Mouse (Mus musculus): Measurements from ENCODE around the gene Gnb5. TPM values are rescaled to one million over a fixed set of nuclear protein-coding genes. Genes with fewer than 3 reads are reported as not detected.
A peak's percentile ranks its signal among the peaks of the same experiment; 100 is the strongest.
"Not testable (repeated sequence)": the region's sequence is repeated elsewhere in the genome, so short reads cannot be mapped to it uniquely, and the experiment has no call there.

Gnb5 gene
- polyA plus RNA-seq, 1 experiment from 2014 or later, result 29.3 TPM

- Histone ChIP-seq H3K9me3 (replicated peaks) (no peaks in the 10 kb centered on the region), H3K27ac (replicated peaks) (no peak overlapping the region), H3K36me3 (peaks cover 62% of the 10 kb centered on the region), H3K27me3 (ENCODE audit: low read depth, poor library complexity, severe bottlenecking) (no peaks in the 10 kb centered on the region), H3K4me1 (no peaks in the 10 kb centered on the region), H3K4me3 (no peak overlapping the region)
- DNase-seq (ENCODE audit: low spot score), result no peak
- 92% methylated on average over 4 of the region's 4 CpGs for WGBS
Measured at GRCm38 (mm10) chr9:75342433-75342832, 36.3 kb downstream of the Gnb5 start.

GRCm38 (mm10) chr9:75347458-75347857 is 41.4 kb downstream of the Gnb5 start, which contains the start of gene Bcl2l10:
Gene Bcl2l10 (plus strand): TSS chr9:75347758.
- Histone ChIP-seq H3K4me3 (no peak within 1 kb of the TSS), H3K4me1 (no peaks in the 10 kb centered on the region), H3K36me3 (peaks cover 32% of the 10 kb centered on the region), H3K27ac (replicated peaks) (no peak within 1 kb of the TSS), H3K9me3 (replicated peaks) (no peaks in the 10 kb centered on the region), H3K27me3 (ENCODE audit: low read depth, poor library complexity, severe bottlenecking) (no peaks in the 10 kb centered on the region)
- WGBS, result 93% methylated on average over 5 of the region's 5 CpGs
- DNase-seq (ENCODE audit: low spot score), result no peak

GRCm38 (mm10) chr9:75348066-75348465 is 42.0 kb downstream of the Gnb5 start:
- 93% methylated on average over 17 of the region's 17 CpGs for WGBS
- no peak for DNase-seq (ENCODE audit: low spot score)
- Histone ChIP-seq H3K9me3 (replicated peaks) (no peaks in the 10 kb centered on the region), H3K36me3 (peaks cover 26% of the 10 kb centered on the region), H3K27me3 (ENCODE audit: low read depth, poor library complexity, severe bottlenecking) (no peaks in the 10 kb centered on the region), H3K4me1 (no peaks in the 10 kb centered on the region), H3K4me3 (no peak overlapping the region), H3K27ac (replicated peaks) (no peak overlapping the region)

- H3K4me1 ChIP-seq, result no peaks in the 10 kb centered on the region
- no peaks in the 10 kb centered on the region for H3K27me3 ChIP-seq (ENCODE audit: low read depth, poor library complexity, severe bottlenecking)
- 65% methylated on average over 3 of the region's 3 CpGs for WGBS
- no peaks in the 10 kb centered on the region for H3K9me3 ChIP-seq (replicated peaks)
- no peak overlapping the region for H3K27ac ChIP-seq (replicated peaks)
- peaks cover 21% of the 10 kb centered on the region for H3K36me3 ChIP-seq
- H3K4me3 ChIP-seq, result no peak overlapping the region
- DNase-seq (ENCODE audit: low spot score), result no peak
Measured at GRCm38 (mm10) chr9:75348641-75349040, 42.6 kb downstream of the Gnb5 start.

- Histone ChIP-seq H3K4me1 (no peaks in the 10 kb centered on the region), H3K9me3 (replicated peaks) (no peaks in the 10 kb centered on the region), H3K27me3 (ENCODE audit: low read depth, poor library complexity, severe bottlenecking) (no peaks in the 10 kb centered on the region), H3K36me3 (peaks cover 1% of the 10 kb centered on the region; the same call in 1 of the 2 replicates), H3K4me3 (no peak overlapping the region), H3K27ac (replicated peaks) (no peak overlapping the region)
- WGBS, result 77% methylated on average over 8 of the region's 8 CpGs
- no peak for DNase-seq (ENCODE audit: low spot score)
Measured at GRCm38 (mm10) chr9:75353094-75353493, 47.0 kb downstream of the Gnb5 start.

- no peaks in the 10 kb centered on the region for H3K27me3 ChIP-seq (ENCODE audit: low read depth, poor library complexity, severe bottlenecking)
- H3K9me3 ChIP-seq (replicated peaks), result no peaks in the 10 kb centered on the region
- 96% methylated on average over 4 of the region's 4 CpGs for WGBS
- no peak overlapping the region for H3K27ac ChIP-seq (replicated peaks)
- H3K36me3 ChIP-seq, result no peaks in the 10 kb centered on the region
- no peak for DNase-seq (ENCODE audit: low spot score)
- no peak overlapping the region for H3K4me3 ChIP-seq
- H3K4me1 ChIP-seq, result no peaks in the 10 kb centered on the region
Measured at GRCm38 (mm10) chr9:75355783-75356182, 49.7 kb downstream of the Gnb5 start.

- Histone ChIP-seq H3K36me3 (no peaks in the 10 kb centered on the region), H3K4me3 (no peak overlapping the region), H3K27me3 (ENCODE audit: low read depth, poor library complexity, severe bottlenecking) (no peaks in the 10 kb centered on the region), H3K27ac (replicated peaks) (no peak overlapping the region), H3K4me1 (no peaks in the 10 kb centered on the region), H3K9me3 (replicated peaks) (no peaks in the 10 kb centered on the region)
- DNase-seq (ENCODE audit: low spot score), result no peak
- 83% methylated on average over 9 of the region's 9 CpGs for WGBS
Measured at GRCm38 (mm10) chr9:75357087-75357654, 51.1 kb downstream of the Gnb5 start.

- WGBS, result 50% methylated on average over 5 of the region's 5 CpGs
- Histone ChIP-seq H3K36me3 (no peaks in the 10 kb centered on the region), H3K4me3 (no peak overlapping the region), H3K4me1 (no peaks in the 10 kb centered on the region), H3K27me3 (ENCODE audit: low read depth, poor library complexity, severe bottlenecking) (no peaks in the 10 kb centered on the region), H3K27ac (replicated peaks) (no peak overlapping the region), H3K9me3 (replicated peaks) (no peaks in the 10 kb centered on the region)
- DNase-seq (ENCODE audit: low spot score), result peak; percentile 67
Measured at GRCm38 (mm10) chr9:75361699-75362098, 55.6 kb downstream of the Gnb5 start.

GRCm38 (mm10) chr9:75362201-75362600 is 56.1 kb downstream of the Gnb5 start:
- Histone ChIP-seq H3K36me3 (no peaks in the 10 kb centered on the region), H3K9me3 (replicated peaks) (no peaks in the 10 kb centered on the region), H3K4me1 (no peaks in the 10 kb centered on the region), H3K4me3 (no peak overlapping the region), H3K27me3 (ENCODE audit: low read depth, poor library complexity, severe bottlenecking) (no peaks in the 10 kb centered on the region), H3K27ac (replicated peaks) (no peak overlapping the region)
- WGBS, result 90% methylated on average over 4 of the region's 4 CpGs
- DNase-seq (ENCODE audit: low spot score), result no peak

GRCm38 (mm10) chr9:75363001-75363400 is 56.9 kb downstream of the Gnb5 start:
- 85% methylated on average over 5 of the region's 5 CpGs for WGBS
- no peak overlapping the region for H3K27ac ChIP-seq (replicated peaks)
- no peak for DNase-seq (ENCODE audit: low spot score)
- no peaks in the 10 kb centered on the region for H3K36me3 ChIP-seq
- no peak overlapping the region for H3K4me3 ChIP-seq
- no peaks in the 10 kb centered on the region for H3K27me3 ChIP-seq (ENCODE audit: low read depth, poor library complexity, severe bottlenecking)
- no peaks in the 10 kb centered on the region for H3K4me1 ChIP-seq
- no peaks in the 10 kb centered on the region for H3K9me3 ChIP-seq (replicated peaks)

GRCm38 (mm10) chr9:75363702-75364101 is 57.6 kb downstream of the Gnb5 start:
- 67% methylated on average over 7 of the region's 7 CpGs for WGBS
- not testable (repeated sequence) for H3K36me3 ChIP-seq

GRCm38 (mm10) chr9:75365195-75365594 is 59.1 kb downstream of the Gnb5 start:
- H3K36me3 ChIP-seq, result no peaks in the 10 kb centered on the region
- H3K4me3 ChIP-seq, result no peak overlapping the region
- peaks cover 1% of the 10 kb centered on the region; the same call in 1 of the 2 replicates for H3K9me3 ChIP-seq (replicated peaks)
- H3K4me1 ChIP-seq, result no peaks in the 10 kb centered on the region
- DNase-seq (ENCODE audit: low spot score), result no peak
- H3K27ac ChIP-seq (replicated peaks), result no peak overlapping the region
- no peaks in the 10 kb centered on the region for H3K27me3 ChIP-seq (ENCODE audit: low read depth, poor library complexity, severe bottlenecking)
- WGBS, result 74% methylated on average over 4 of the region's 4 CpGs

More at GRCm38 (mm10) chr9:75363702-75364101, 57.6 kb downstream of the Gnb5 start:
- H3K4me1 ChIP-seq; H3K4me3 ChIP-seq; DNase-seq (ENCODE audit: low spot score); H3K27me3 ChIP-seq (ENCODE audit: low read depth, poor library complexity, severe bottlenecking); H3K27ac ChIP-seq (replicated peaks); H3K9me3 ChIP-seq (replicated peaks): not testable (repeated sequence)

- DNase-seq (ENCODE audit: low spot score), result no peak
- WGBS, result 87% methylated on average over 5 of the region's 5 CpGs
- Histone ChIP-seq H3K36me3 (no peaks in the 10 kb centered on the region), H3K27ac (replicated peaks) (no peak overlapping the region), H3K9me3 (replicated peaks) (peaks cover 5% of the 10 kb centered on the region; the same call in 1 of the 2 replicates), H3K4me3 (no peak overlapping the region), H3K4me1 (no peaks in the 10 kb centered on the region), H3K27me3 (ENCODE audit: low read depth, poor library complexity, severe bottlenecking) (no peaks in the 10 kb centered on the region)
Measured at GRCm38 (mm10) chr9:75366191-75366590, 60.1 kb downstream of the Gnb5 start.

- Histone ChIP-seq H3K4me1 (no peaks in the 10 kb centered on the region), H3K27ac (replicated peaks) (no peak overlapping the region), H3K4me3 (no peak overlapping the region), H3K27me3 (ENCODE audit: low read depth, poor library complexity, severe bottlenecking) (no peaks in the 10 kb centered on the region), H3K9me3 (replicated peaks) (peaks cover 5% of the 10 kb centered on the region; the same call in 1 of the 2 replicates), H3K36me3 (no peaks in the 10 kb centered on the region)
- DNase-seq (ENCODE audit: low spot score), result no peak
- WGBS, result 82% methylated on average over 3 of the region's 3 CpGs
Measured at GRCm38 (mm10) chr9:75368779-75369178, 62.7 kb downstream of the Gnb5 start.
